Mouse (Mus musculus) G1E (cell line): Measurements from ENCODE around the gene Dock10.

Experiments used
- CTCF ChIP-seq: IDR thresholded peaks from 2 replicates; pipeline ENCODE4 v1.5.1; 2012; ENCODE audit warnings: low read depth, low read length, inconsistent platforms, mixed read lengths
- GATA1 ChIP-seq: IDR thresholded peaks from 2 replicates; pipeline ENCODE4 v1.6.1; 2012; ENCODE audit warnings: borderline replicate concordance, low read length, inconsistent platforms, mixed read lengths

DNA sequence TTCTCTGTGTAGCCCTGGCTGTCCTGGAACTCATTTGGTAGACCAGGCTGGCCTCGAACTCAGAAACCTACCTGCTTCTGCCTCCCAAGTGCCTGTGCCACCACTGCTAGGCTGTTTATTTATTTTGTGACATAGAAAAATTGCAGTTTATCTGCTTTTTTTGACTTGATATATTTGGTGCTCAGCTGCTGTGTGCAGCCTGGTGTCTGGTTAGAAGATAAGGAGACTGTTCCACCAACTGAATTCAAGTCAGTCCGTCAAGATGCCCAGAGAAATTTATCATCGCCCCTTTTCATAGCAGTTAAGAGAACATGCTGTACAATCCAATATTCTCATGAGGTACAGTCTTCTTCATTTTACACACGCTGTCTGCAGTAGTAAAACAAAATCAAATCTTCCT, 124.8 kb downstream of the Dock10 start:
- TF ChIP-seq CTCF (no peak), GATA1 (no peak)
